Mouse (Mus musculus): ENCODE data around the gene Cypt12. TPM values are rescaled to one million over a fixed set of nuclear protein-coding genes. Genes with fewer than 3 reads are reported as not detected.

The Cypt12 gene
- polyA plus RNA-seq (2015; fragmentation: Nextera tagmentation; extraction: Ambion mirVana): not detected in 2 replicates

DNA sequence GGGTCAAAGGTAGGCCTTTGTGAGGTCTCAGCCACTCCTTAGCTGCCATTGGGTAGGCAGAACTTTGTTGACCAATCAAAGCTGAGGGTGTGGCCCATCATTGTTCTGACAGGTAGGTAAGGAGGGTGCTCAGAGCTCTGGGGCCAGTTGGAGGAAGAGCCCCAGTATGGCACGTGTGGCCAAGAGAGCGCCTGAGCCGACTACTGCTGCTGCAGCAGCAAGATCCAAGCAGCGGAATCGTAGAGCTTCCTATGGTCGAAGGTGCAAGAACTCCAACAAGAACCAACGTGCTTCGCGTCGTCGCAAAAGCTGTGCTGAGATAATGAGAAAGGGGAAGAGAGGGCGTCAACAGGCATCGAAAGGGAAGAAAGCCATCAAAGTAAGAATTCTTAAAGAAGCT lies at the start of gene Cypt12:
Gene Cypt12 (plus strand): TSS at position 112 of the 400 bp plus-strand sequence.
- 95% methylated on average over 13 of the region's 13 CpGs for WGBS
- no peak within 1 kb of the TSS for H3K27ac ChIP-seq
- no peaks in the 10 kb centered on the region for H3K4me1 ChIP-seq
- H3K9ac ChIP-seq: no peak within 1 kb of the TSS
- no peaks in the 10 kb centered on the region for H3K36me3 ChIP-seq (ENCODE audit: poor library complexity, severe bottlenecking)
- no peak for ATAC-seq
- no peak within 1 kb of the TSS for H3K4me3 ChIP-seq
- H3K27me3 ChIP-seq: no peaks in the 10 kb centered on the region
- no peaks in the 10 kb centered on the region for H3K9me3 ChIP-seq (replicated peaks)
- no peak within 1 kb of the TSS for H3K4me2 ChIP-seq

DNA sequence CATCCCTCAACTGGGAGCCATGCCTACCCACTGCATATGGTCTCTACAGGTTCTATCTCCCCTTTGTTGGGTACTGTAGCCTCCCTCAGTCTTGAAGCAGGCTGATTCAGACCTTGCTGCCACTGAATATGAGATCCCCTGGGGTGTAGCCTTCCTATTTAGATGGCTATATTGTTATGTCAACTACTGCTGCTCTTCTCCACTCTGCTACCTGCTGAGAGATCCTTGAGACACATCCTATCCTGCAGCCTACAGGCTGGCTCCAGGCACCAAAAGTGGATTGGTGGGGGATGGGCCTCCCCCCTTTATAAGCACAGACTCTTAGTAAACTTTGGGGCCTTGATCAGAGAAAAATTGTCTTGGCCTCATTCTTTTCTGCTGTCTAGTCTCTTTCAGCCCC lies 34.4 kb upstream of the Cypt12 start:
- Histone ChIP-seq H3K9ac (no peak overlapping the region), H3K4me3 (no peak overlapping the region), H3K9me3 (replicated peaks) (no peaks in the 10 kb centered on the region), H3K27me3 (no peaks in the 10 kb centered on the region), H3K4me1 (no peaks in the 10 kb centered on the region), H3K27ac (no peak overlapping the region), H3K36me3 (ENCODE audit: poor library complexity, severe bottlenecking) (no peaks in the 10 kb centered on the region), H3K4me2 (no peak overlapping the region)
- ATAC-seq: no peak

DNA sequence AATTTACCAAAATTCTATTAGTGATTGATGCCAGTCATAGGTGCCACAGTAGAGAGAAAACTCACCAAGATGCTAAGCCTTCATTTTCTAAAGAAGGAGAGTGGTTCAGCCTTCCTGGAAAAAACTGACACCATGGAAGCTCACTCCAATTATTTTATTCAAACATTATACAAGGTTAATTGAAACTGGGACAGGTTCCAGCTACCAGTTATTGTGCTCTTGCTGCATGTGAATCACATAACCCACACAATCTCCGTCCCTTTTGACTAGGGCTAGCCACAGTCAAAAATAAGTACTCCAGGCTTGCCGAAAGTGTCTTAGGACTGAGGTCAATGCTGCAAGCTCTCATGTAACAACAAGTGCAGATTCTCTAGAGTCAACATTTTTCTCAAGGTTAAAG lies 8.0 kb upstream of the Cypt12 start:
- H3K27me3 ChIP-seq: no peaks in the 10 kb centered on the region
- H3K4me1 ChIP-seq: no peaks in the 10 kb centered on the region
- H3K9ac ChIP-seq: no peak overlapping the region
- H3K4me3 ChIP-seq: no peak overlapping the region
- ATAC-seq: no peak; the same call in 1 of the 2 replicates
- H3K9me3 ChIP-seq (replicated peaks): no peaks in the 10 kb centered on the region
- H3K27ac ChIP-seq: no peak overlapping the region
- H3K4me2 ChIP-seq: no peak overlapping the region
- WGBS: 49% methylated on average over 2 of the region's 2 CpGs
- H3K36me3 ChIP-seq (ENCODE audit: poor library complexity, severe bottlenecking): no peaks in the 10 kb centered on the region
